Mouse (Mus musculus) neural tube, embryonic 14.5 days (tissue): ENCODE measurements around the gene Tfap2e. TPM values are rescaled to one million over a fixed set of nuclear protein-coding genes. Genes with fewer than 3 reads are reported as not detected.

Source experiments
- ATAC-seq: fragments of 200-750 bp; cut with Nextera tagmentation; 2 replicates; pipeline ENCODE4 v1.8.0; 2017; ENCODE audit warnings: low read depth, mild to moderate bottlenecking, moderate TSS enrichment, moderate library complexity
- H3K27ac ChIP-seq: fragments of 300-500 bp; sonication (generic); 2 replicates; pipeline ENCODE4 v1.5.1; 2014; ENCODE audit warnings: low read depth, mild to moderate bottlenecking, control low read depth, low read length, moderate library complexity, mixed read lengths
- H3K27me3 ChIP-seq: fragments of 300-500 bp; sonication (generic); 2 replicates; pipeline ENCODE4 v1.6.1; 2014; ENCODE audit warnings: low read length; ENCODE audit not compliant: control insufficient read depth, insufficient read depth
- H3K36me3 ChIP-seq: fragments of 300-500 bp; sonication (generic); 2 replicates; pipeline ENCODE4 v1.6.1; 2014; ENCODE audit warnings: low read length, mixed read lengths; ENCODE audit not compliant: control insufficient read depth, insufficient read depth
- H3K4me1 ChIP-seq: fragments of 300-500 bp; sonication (generic); 2 replicates; pipeline ENCODE4 v1.6.1; 2014; ENCODE audit warnings: low read length; ENCODE audit not compliant: control insufficient read depth, insufficient read depth
- H3K4me2 ChIP-seq: fragments of 300-500 bp; sonication (generic); 2 replicates; pipeline ENCODE4 v1.6.1; 2014; ENCODE audit warnings: mild to moderate bottlenecking, low read depth, low read length, control low read depth
- H3K4me3 ChIP-seq: fragments of 300-500 bp; sonication (generic); 2 replicates; pipeline ENCODE4 v1.5.1; 2014; ENCODE audit warnings: low read depth, low read length, control low read depth, mixed read lengths
- H3K9ac ChIP-seq: fragments of 300-500 bp; sonication (generic); replicated peaks from 2 replicates; pipeline ENCODE4 v1.6.1; 2014; ENCODE audit warnings: low read depth, mild to moderate bottlenecking, control low read depth, low read length, mixed read lengths
- H3K9me3 ChIP-seq: fragments of 300-500 bp; sonication (generic); 2 replicates; pipeline ENCODE4 v1.6.1; 2016; ENCODE audit warnings: low read length; ENCODE audit not compliant: control insufficient read depth
- WGBS: fragments of 180-500 bp; shearing (Covaris S2); extraction: QIAGEN DNeasy Blood & Tissue Kit; methylation state at CpG from one replicate; pipeline ENCODE4 v1.1.7; 2014; 5-methylcytosine and 5-hydroxymethylcytosine counted together
- polyA plus RNA-seq: library from polyadenylated mRNA; unstranded; fragments of >200 nt; fragmentation: Nextera tagmentation; extraction: Ambion mirVana; gene quantifications from 2 replicates; pipeline ENCODE4 v1.2.1, GENCODE M21; 2014

Gene Tfap2e
- not detected in 2 replicates for polyA plus RNA-seq

- Histone ChIP-seq H3K9me3 (no peaks in the 10 kb centered on the region), H3K4me3 (peak within 1 kb of the TSS; percentile 18), H3K4me2 (peak within 1 kb of the TSS; percentile 27), H3K27me3 (peaks cover 44% of the 10 kb centered on the region), H3K9ac (no peak within 1 kb of the TSS), H3K4me1 (0 out of 2 replicates have a peak, but pooled peaks cover 5% of the 10 kb centered on the region), H3K36me3 (no peaks in the 10 kb centered on the region), H3K27ac (no peak within 1 kb of the TSS)
- no peak for ATAC-seq
- WGBS = under 1% methylated on average over 32 of the region's 32 CpGs
Measured at GRCm38 (mm10) chr4:126736001-126736414, at the start of gene Tfap2e. Tfap2e (minus strand) TSS chr4:126736240.

GRCm38 (mm10) chr4:126782996-126783395 lies 47.0 kb upstream of the Tfap2e start:
- no peaks in the 10 kb centered on the region for H3K9me3 ChIP-seq
- no peak overlapping the region for H3K4me2 ChIP-seq
- H3K4me3 ChIP-seq = no peak overlapping the region
- no peak overlapping the region for H3K27ac ChIP-seq
- ATAC-seq = no peak
- H3K36me3 ChIP-seq = no peaks in the 10 kb centered on the region
- H3K9ac ChIP-seq = no peak overlapping the region
- H3K4me1 ChIP-seq = peaks cover 17% of the 10 kb centered on the region
- WGBS = 74% methylated on average over 8 of the region's 8 CpGs
- H3K27me3 ChIP-seq = no peaks in the 10 kb centered on the region

- Histone ChIP-seq H3K36me3 (no peaks in the 10 kb centered on the region), H3K4me1 (peaks cover 17% of the 10 kb centered on the region), H3K27me3 (no peaks in the 10 kb centered on the region), H3K9ac (no peak overlapping the region), H3K4me2 (no peak overlapping the region), H3K9me3 (no peaks in the 10 kb centered on the region), H3K4me3 (no peak overlapping the region), H3K27ac (no peak overlapping the region)
- 84% methylated on average over 8 of the region's 8 CpGs for WGBS
- ATAC-seq = no peak
Measured at GRCm38 (mm10) chr4:126782512-126782911, 46.5 kb upstream of the Tfap2e start.

- H3K27me3 ChIP-seq = no peaks in the 10 kb centered on the region
- no peak overlapping the region for H3K4me3 ChIP-seq
- 42% methylated on average over 3 of the region's 3 CpGs for WGBS
- no peaks in the 10 kb centered on the region for H3K9me3 ChIP-seq
- ATAC-seq = no peak
- H3K27ac ChIP-seq = no peak overlapping the region
- no peaks in the 10 kb centered on the region for H3K36me3 ChIP-seq
- no peak overlapping the region for H3K4me2 ChIP-seq
- H3K9ac ChIP-seq = no peak overlapping the region
- peaks cover 17% of the 10 kb centered on the region for H3K4me1 ChIP-seq
Measured at GRCm38 (mm10) chr4:126781871-126782270, 45.8 kb upstream of the Tfap2e start.

- 14% methylated on average over 12 of the region's 12 CpGs for WGBS
- Histone ChIP-seq H3K4me2 (peak overlapping the region; percentile 34; the same call in 1 of the 2 replicates), H3K27me3 (no peaks in the 10 kb centered on the region), H3K4me1 (peaks cover 17% of the 10 kb centered on the region), H3K36me3 (no peaks in the 10 kb centered on the region), H3K9me3 (no peaks in the 10 kb centered on the region), H3K9ac (peak overlapping the region; percentile 28; the same call in 1 of the 2 replicates), H3K27ac (peak overlapping the region; percentile 79), H3K4me3 (no peak overlapping the region)
- ATAC-seq = no peak
Measured at GRCm38 (mm10) chr4:126779826-126780775, 44.1 kb upstream of the Tfap2e start.

- H3K27ac ChIP-seq = peak overlapping the region; percentile 63; the same call in 1 of the 2 replicates
- H3K4me1 ChIP-seq = peaks cover 17% of the 10 kb centered on the region
- WGBS = 9% methylated on average over 8 of the region's 8 CpGs
- H3K4me2 ChIP-seq = no peak overlapping the region
- H3K9ac ChIP-seq = 0 out of 2 replicates have a peak overlapping the region, but pooled peaks have one; percentile 12
- ATAC-seq = no peak
- no peaks in the 10 kb centered on the region for H3K36me3 ChIP-seq
- H3K27me3 ChIP-seq = no peaks in the 10 kb centered on the region
- H3K4me3 ChIP-seq = no peak overlapping the region
- no peaks in the 10 kb centered on the region for H3K9me3 ChIP-seq
Measured at GRCm38 (mm10) chr4:126779148-126779581, 43.1 kb upstream of the Tfap2e start.

GRCm38 (mm10) chr4:126775182-126775581 lies 39.1 kb upstream of the Tfap2e start:
- peaks cover 13% of the 10 kb centered on the region for H3K4me1 ChIP-seq
- no peaks in the 10 kb centered on the region for H3K27me3 ChIP-seq
- WGBS = 82% methylated on average over 1 of the region's 1 CpGs
- no peaks in the 10 kb centered on the region for H3K9me3 ChIP-seq
- no peak overlapping the region for H3K4me2 ChIP-seq
- no peaks in the 10 kb centered on the region for H3K36me3 ChIP-seq
- H3K27ac ChIP-seq = no peak overlapping the region
- ATAC-seq = no peak
- no peak overlapping the region for H3K4me3 ChIP-seq
- H3K9ac ChIP-seq = no peak overlapping the region

GRCm38 (mm10) chr4:126773871-126774270 lies 37.8 kb upstream of the Tfap2e start:
- no peaks in the 10 kb centered on the region for H3K27me3 ChIP-seq
- no peak for ATAC-seq
- 94% methylated on average over 6 of the region's 6 CpGs for WGBS

GRCm38 (mm10) chr4:126770831-126771230 lies 34.8 kb upstream of the Tfap2e start:
- ATAC-seq = no peak
- Histone ChIP-seq H3K27me3 (no peaks in the 10 kb centered on the region), H3K27ac (no peak overlapping the region), H3K4me2 (no peak overlapping the region), H3K9ac (no peak overlapping the region), H3K4me3 (no peak overlapping the region), H3K4me1 (no peaks in the 10 kb centered on the region), H3K36me3 (no peaks in the 10 kb centered on the region), H3K9me3 (no peaks in the 10 kb centered on the region)
- WGBS = 91% methylated on average over 4 of the region's 4 CpGs

More at GRCm38 (mm10) chr4:126773871-126774270, 37.8 kb upstream of the Tfap2e start:
- Histone ChIP-seq H3K4me2 (no peak overlapping the region), H3K36me3 (no peaks in the 10 kb centered on the region), H3K9me3 (no peaks in the 10 kb centered on the region), H3K9ac (no peak overlapping the region), H3K4me1 (peaks cover 2% of the 10 kb centered on the region), H3K4me3 (no peak overlapping the region), H3K27ac (no peak overlapping the region)
